Mouse (Mus musculus) inflammation-experienced regulatory T-cells, adult 6 months (primary cell): ENCODE measurements around the gene Nit1. TPM values are rescaled to one million over a fixed set of nuclear protein-coding genes. Genes with fewer than 3 reads are reported as not detected.

Source experiments
- ATAC-seq: one replicate; pipeline ENCODE4 v1.8.0; 2017
- polyA plus RNA-seq, 3 experiments: library from polyadenylated mRNA; unstranded; fragments of 100-300 nt; shearing (Covaris generic); gene quantifications; one replicate each; pipeline ENCODE4 v1.2.1; 2017

The Nit1 gene
- polyA plus RNA-seq, result 10 to 100 TPM; 24.6 to 32.9 (median 30.1) TPM

- ATAC-seq, result peak; percentile 93
These were observed at the start of gene Nit1, which contains the start of gene Pfdn2 for GRCm38 (mm10) chr1:171345225-171346094. Nit1 (minus strand) TSS chr1:171345646. Pfdn2 (plus strand) TSS chr1:171345670.

DNA sequence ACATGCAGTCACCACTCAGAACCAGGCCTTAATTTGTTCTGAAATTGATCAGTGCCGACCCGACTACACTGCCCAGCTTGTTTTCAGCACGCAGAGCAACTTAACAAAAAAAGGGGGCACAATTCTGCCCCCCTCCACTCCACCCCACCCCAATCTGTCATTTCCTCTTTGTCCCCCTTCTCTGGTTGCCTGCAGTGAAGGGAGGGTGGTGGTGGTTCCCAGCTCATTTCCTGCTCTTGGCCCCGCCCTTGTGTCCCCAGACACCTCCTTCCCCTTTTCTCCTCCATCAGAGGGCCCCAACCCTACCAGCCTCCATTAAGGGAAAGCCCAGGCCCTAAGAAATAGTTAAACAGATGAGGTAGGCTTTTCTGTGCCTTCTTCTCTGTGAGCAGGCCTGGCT lies 44.7 kb upstream of the Nit1 start:
- peak; percentile 75 for ATAC-seq

DNA sequence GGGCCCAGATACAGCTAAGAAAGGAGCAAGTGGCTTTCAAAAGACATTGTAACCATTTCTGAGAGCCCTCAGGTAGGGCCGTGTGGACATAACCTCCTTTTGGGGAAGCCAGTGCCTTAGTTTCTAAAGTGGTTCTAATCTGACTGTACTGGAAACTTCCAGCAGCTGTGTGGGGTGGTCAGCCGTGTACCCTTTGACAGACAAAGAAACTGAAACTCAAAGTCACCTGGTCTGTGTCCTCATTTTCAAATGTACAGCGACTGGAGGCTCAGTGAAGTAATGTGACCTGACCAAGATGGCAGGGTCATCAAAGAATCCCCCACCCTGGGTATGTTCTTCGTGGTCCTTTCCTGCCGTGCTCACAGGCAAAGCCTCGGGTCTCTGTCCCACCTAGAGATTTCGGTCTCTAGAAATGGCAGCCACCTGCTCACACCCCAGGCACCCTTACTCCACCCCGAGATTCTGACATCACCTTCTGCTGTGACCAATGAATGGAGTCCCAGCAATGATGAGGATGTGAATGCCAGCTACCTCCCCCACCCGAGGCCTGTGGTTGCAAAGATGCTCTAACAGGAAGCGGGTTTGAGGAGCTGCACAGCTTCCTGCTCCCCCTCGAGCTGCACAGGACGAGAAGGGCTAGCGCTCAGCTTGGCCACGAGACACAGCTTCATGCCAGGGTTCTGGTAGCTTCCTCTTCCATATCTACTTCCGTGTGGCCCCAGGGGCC lies 43.1 kb upstream of the Nit1 start, which contains the start of gene Arhgap30:
Gene Arhgap30 (plus strand): TSS at position 579 of the 727 bp plus-strand sequence.
- ATAC-seq, result peak; percentile 88

DNA sequence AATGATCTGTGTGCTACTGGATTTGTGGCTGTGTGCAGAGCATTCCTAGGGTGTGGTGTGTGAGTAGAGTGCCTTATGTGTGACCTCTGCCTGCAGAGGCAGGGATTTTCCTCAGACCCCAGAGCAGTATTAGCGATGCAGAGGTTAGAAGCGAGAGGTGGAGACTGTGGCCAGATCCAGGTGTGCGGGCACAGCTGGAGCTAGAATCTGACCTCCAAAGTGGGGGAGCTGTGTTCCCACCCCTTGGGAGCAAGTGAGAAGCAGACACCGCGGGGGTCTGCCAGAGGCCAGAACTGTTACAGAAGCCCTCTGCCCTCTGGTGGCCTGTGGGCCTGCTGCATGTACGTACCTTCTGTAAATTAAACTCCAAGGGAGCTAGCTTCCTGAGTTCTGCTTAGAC lies 41.7 kb upstream of the Nit1 start:
- ATAC-seq, result no peak

DNA sequence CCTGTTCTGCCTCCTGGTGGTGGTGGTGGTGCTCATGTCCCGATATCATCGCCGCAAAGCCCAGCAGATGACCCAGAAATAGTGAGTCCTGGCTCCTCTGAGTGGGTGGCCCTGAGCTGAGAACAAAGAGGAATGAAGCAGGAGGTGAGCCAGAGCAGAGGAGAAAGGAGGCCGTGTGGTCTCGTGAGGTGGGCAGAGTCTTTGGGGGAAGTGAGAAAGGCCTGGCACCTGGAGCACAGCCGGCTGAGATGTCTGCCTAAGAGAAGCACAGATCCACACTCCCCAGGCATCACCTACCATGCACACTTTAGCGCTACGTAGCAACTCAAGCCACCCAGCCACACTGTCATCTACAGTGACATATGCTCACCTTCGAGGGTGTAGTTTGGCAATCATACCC lies 39.7 kb upstream of the Nit1 start:
- ATAC-seq, result no peak

DNA sequence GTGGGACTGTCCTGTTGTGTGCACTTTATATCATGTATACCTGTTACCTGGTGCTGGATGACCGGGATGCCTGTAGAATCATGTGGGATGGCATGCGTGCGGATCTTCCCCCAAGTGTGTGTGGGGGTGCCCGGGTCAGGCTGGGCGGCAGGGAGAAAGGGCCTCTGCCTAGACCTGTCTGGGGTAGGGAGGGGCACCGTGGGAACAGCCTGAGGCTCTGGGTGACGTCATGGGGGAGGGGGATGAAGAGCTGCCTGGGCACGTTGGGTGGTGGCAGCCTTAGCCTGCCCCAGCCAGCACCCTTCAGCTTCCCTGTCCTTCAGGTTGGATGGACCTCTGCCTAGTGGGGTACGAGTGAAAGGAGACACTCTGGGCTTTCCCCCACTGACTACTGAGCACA lies 38.9 kb upstream of the Nit1 start:
- ATAC-seq, result no peak

GRCm38 (mm10) chr1:171382096-171382620 lies 36.7 kb upstream of the Nit1 start:
- ATAC-seq, result no peak

DNA sequence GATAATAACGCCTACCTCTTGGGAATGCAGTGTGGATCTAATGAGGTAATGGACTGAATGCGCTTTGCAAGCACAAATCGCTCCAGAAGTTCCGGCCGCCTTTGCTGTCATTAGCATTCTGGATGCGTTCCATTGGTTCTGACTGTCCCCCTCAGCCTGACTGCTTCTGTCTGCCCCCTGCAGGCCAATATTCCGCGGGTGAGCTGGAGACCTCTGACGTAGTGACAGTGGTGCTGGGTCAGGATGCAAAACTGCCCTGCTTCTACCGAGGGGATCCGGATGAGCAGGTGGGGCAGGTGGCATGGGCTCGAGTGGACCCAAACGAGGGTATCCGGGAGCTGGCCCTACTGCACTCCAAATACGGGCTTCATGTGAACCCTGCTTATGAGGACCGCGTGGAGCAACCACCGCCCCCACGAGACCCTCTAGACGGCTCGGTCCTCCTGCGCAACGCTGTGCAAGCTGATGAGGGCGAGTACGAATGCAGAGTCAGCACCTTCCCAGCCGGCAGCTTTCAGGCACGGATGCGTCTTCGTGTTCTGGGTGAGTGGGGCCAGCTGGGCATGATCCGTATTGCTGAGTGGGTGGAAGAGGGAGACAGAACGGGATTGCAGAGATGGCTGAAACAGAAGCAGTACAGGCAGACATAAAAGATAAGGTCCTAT lies 34.6 kb upstream of the Nit1 start:
- ATAC-seq, result peak; percentile 99

DNA sequence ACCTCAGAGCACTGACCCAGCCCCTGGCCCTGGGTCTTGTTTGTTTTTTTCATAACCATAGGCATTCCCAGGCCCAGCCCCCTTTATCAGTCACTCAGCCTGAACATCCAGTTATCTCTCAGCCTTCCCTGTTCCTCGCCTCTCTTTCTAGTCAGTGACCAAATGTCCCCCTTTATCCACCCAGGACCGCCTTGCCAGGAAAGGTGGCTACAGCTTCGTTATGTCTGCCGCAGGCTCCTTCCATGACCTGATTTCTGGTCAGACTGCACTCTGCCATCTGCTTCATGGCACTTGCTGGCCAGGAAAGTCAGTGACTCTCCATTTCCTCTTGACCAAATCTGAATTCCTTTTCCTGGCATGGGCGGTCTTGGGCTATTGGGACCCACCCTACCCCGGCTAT lies 32.9 kb upstream of the Nit1 start:
- ATAC-seq, result no peak

- no peak for ATAC-seq
These were observed 30.2 kb upstream of the Nit1 start for GRCm38 (mm10) chr1:171375646-171376097.

DNA sequence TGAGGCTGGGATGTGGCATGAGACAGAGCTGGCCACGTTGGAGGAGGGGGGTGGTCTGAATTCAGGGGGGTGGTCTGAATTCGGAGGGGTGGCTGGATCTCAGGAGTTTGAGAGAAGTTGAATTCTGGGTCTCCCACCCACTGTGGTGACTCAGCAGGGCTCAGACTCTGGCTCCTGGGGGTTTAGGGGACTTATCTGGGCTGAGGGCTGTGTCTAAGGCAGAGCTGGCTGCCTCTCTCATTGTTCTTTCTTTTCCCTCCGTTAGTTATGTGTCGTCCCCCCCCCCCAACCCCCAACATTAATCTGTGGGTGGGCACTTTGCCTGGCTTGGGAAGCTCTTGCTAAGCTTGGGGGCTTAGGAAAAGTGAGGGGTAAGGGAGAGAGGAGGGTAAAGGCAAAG lies 28.5 kb upstream of the Nit1 start:
- no peak for ATAC-seq

DNA sequence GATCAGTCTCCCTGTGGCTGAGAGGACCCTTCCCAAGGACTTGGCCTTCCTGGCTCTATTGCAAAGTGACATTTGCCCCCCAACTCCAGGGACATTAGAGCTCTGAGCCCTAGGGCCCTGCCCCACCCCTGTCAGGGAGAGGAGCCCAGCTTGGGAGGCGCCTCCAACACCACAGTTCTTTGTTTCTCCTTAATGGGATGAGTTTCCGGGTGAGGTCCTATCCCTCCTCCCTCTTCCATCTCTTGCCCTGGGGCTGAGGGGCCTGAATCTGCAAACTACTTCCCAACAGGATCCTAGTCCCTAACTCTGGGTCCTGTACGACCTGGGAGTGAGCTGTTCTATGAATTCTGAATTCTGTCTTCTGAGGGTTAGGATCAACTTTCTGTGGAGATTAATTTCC lies 27.4 kb upstream of the Nit1 start:
- no peak for ATAC-seq

GRCm38 (mm10) chr1:171369845-171370556 lies 24.6 kb upstream of the Nit1 start, which contains the start of gene Nectin4:
Nectin4 (plus strand) TSS chr1:171370099.
- no peak for ATAC-seq

GRCm38 (mm10) chr1:171365934-171366333 lies 20.5 kb upstream of the Nit1 start:
- ATAC-seq, result no peak

- ATAC-seq, result peak; percentile 71
These were observed 16.0 kb upstream of the Nit1 start for GRCm38 (mm10) chr1:171361106-171362103.

DNA sequence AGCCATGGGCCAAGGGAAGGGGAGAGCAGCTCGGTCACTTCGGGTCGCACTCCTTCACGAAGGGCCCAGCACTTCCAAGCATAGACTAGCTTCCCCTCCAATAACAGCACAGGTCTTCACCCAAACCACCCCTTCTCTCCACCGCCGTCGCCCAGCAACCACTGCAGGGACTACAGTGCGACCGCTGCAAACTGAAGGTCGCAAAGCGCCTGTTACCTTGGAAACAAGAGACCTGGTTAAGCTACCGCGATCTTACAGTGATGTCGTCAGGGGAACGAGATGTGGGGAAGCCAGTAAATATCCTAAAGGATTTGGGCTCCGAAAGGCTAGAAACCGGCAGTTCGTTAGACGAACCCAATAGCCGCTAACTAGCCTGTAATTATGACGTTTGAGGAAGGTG lies 15.2 kb upstream of the Nit1 start, which contains the start of gene Klhdc9:
Gene Klhdc9 (minus strand): TSS at position 143 of the 400 bp plus-strand sequence.
- ATAC-seq, result peak; percentile 88

DNA sequence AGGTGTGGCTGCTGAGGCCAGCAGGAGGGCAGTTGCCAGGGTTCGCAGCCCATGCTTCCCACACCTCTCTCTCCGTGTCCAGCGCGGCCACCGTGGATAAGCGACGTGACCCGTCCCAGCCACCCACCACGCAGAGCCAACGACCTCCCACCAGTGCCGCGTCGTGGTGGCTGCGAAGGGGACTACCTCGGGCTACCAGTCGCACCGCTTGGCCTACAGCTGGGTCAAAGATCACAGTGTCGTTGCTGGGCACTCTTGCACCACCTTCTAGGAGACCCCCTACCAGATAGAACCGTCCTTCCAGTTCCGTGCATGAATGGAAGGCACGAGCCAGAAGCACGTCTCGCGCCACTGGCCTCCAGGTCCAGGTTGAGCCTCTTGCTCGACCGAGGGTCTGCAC lies 14.8 kb upstream of the Nit1 start:
- ATAC-seq, result no peak

DNA sequence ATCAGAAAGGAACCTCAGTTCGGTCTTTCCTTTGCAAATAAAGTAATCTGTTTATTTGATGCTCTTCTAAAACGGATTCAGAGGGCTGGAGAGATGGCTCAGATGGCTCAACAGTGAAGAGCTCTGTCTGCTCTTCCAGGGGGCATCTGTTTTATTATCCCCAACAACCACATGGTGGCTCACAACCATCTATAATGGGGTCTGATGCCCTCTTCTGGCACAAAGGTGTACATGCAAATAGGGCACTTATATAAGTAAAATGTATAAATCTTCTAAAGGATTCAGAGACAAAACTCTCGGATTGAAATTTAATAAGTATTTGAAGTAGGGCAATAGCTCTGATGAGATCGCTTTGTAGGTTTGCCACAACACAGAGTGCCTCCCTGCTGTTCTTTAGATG lies 13.0 kb upstream of the Nit1 start:
- ATAC-seq, result peak; percentile 37

DNA sequence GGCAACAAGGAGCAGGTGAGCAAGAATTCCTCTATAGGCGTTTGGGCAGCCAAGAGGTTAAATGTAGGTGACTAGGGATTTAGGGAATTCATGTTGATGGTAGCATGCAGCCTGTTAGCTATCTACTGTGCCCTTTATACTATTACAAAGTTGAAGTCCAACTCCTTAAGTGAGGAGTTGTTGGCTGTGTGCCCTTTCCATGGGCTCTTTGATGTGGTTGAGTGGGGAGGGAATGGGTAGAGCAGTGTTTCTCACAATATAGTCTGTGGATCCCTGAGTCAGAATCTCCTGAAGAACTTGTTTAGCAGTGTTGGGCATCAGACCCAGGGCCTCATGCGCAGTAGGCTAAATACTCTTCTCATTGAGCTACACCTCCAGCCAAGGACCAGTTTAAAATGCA lies 11.4 kb upstream of the Nit1 start:
- ATAC-seq, result no peak

GRCm38 (mm10) chr1:171355812-171356340 lies 10.4 kb upstream of the Nit1 start:
- peak; percentile 53 for ATAC-seq
